Mouse (Mus musculus): Measurements from ENCODE around the gene Xbp1.
"Not testable (repeated sequence)": the region's sequence is repeated elsewhere in the genome, so short reads cannot be mapped to it uniquely, and the experiment has no call there.

The Xbp1 gene

GRCm38 (mm10) chr11:5520412-5521265 is at the start of gene Xbp1:
Gene Xbp1 (plus strand): TSS chr11:5520659.
- DNase-seq (ENCODE audit: extremely low read depth, low read depth, low spot score): no peak

- no peak for DNase-seq (ENCODE audit: extremely low read depth, low read depth, low spot score)
Observed at GRCm38 (mm10) chr11:5474130-5474529, 46.3 kb upstream of the Xbp1 start.

GRCm38 (mm10) chr11:5475556-5476118 is 44.8 kb upstream of the Xbp1 start:
- DNase-seq (ENCODE audit: extremely low read depth, low read depth, low spot score): not testable (repeated sequence)

- DNase-seq (ENCODE audit: extremely low read depth, low read depth, low spot score): no peak
Observed at GRCm38 (mm10) chr11:5476806-5477205, 43.7 kb upstream of the Xbp1 start.

- no peak for DNase-seq (ENCODE audit: extremely low read depth, low read depth, low spot score)
Observed at GRCm38 (mm10) chr11:5478193-5478592, 42.3 kb upstream of the Xbp1 start.

- no peak for DNase-seq (ENCODE audit: extremely low read depth, low read depth, low spot score)
Observed at GRCm38 (mm10) chr11:5478831-5479230, 41.6 kb upstream of the Xbp1 start.

- DNase-seq (ENCODE audit: extremely low read depth, low read depth, low spot score): no peak
Observed at GRCm38 (mm10) chr11:5482581-5482980, 37.9 kb upstream of the Xbp1 start.

GRCm38 (mm10) chr11:5485193-5486011 is 35.1 kb upstream of the Xbp1 start:
- no peak for DNase-seq (ENCODE audit: extremely low read depth, low read depth, low spot score)

GRCm38 (mm10) chr11:5489433-5489832 is 31.0 kb upstream of the Xbp1 start:
- not testable (repeated sequence) for DNase-seq (ENCODE audit: extremely low read depth, low read depth, low spot score)

- no peak for DNase-seq (ENCODE audit: extremely low read depth, low read depth, low spot score)
Observed at GRCm38 (mm10) chr11:5490989-5491656, 29.3 kb upstream of the Xbp1 start.

- no peak for DNase-seq (ENCODE audit: extremely low read depth, low read depth, low spot score)
Observed at GRCm38 (mm10) chr11:5491912-5492311, 28.5 kb upstream of the Xbp1 start.

GRCm38 (mm10) chr11:5493869-5494268 is 26.6 kb upstream of the Xbp1 start:
- DNase-seq (ENCODE audit: extremely low read depth, low read depth, low spot score): no peak

GRCm38 (mm10) chr11:5495286-5495832 is 25.1 kb upstream of the Xbp1 start:
- no peak for DNase-seq (ENCODE audit: extremely low read depth, low read depth, low spot score)

- no peak for DNase-seq (ENCODE audit: extremely low read depth, low read depth, low spot score)
Observed at GRCm38 (mm10) chr11:5495906-5496305, 24.6 kb upstream of the Xbp1 start.

- no peak for DNase-seq (ENCODE audit: extremely low read depth, low read depth, low spot score)
Observed at GRCm38 (mm10) chr11:5496559-5497248, 23.8 kb upstream of the Xbp1 start.

GRCm38 (mm10) chr11:5498422-5498821 is 22.0 kb upstream of the Xbp1 start:
- DNase-seq (ENCODE audit: extremely low read depth, low read depth, low spot score): no peak

GRCm38 (mm10) chr11:5498931-5499661 is 21.4 kb upstream of the Xbp1 start:
- DNase-seq (ENCODE audit: extremely low read depth, low read depth, low spot score): no peak

- DNase-seq (ENCODE audit: extremely low read depth, low read depth, low spot score): no peak
Observed at GRCm38 (mm10) chr11:5499961-5500644, 20.4 kb upstream of the Xbp1 start.

All from fat pad, adult 2 months (tissue).